20 mouse cellular contexts compared by ENCODE assay signal in genomic region chr15:99768761-99769160, GRCm38 (mm10).
"Had no signal": no experiment of that assay in that cellular context is flagged by ENCODE, and none has a peak within 500 bp of the region (broad histone marks: within the 10 kb centered on the region; RNA-seq: fewer than 3 reads in every experiment).

No protein-coding gene starts in this region.

- H3K4me3 ChIP-seq: midbrain, embryonic 10.5 days; midbrain, embryonic 12.5 days; myocyte; neural tube, embryonic 13.5 days; neural tube, embryonic 15.5 days; stomach, embryonic 15.5 days had no signal

- H3K27me3 ChIP-seq: midbrain, embryonic 12.5 days; neural tube, embryonic 13.5 days; neural tube, embryonic 15.5 days; stomach, embryonic 15.5 days had no signal

- DNase-seq: lung, adult 18-20 months; lung, embryonic 14.5 days; lung, postnatal 10 days; lung, postnatal 4 days; midbrain, embryonic 14.5 days; retina, postnatal 1 day; right cerebral cortex, adult 18-20 months; right cerebral cortex, postnatal 25 days; right cerebral cortex, postnatal 4 days; spleen, adult 18-20 months; thymus, adult 2 months; thymus, postnatal 25 days; thymus, postnatal 4 days had no signal

- H3K27ac ChIP-seq: midbrain, embryonic 10.5 days; midbrain, embryonic 12.5 days; neural tube, embryonic 13.5 days; neural tube, embryonic 15.5 days; stomach, embryonic 15.5 days; stomach, postnatal 0 days had no signal

- H3K36me3 ChIP-seq: neural tube, embryonic 15.5 days had no signal
